Mouse (Mus musculus) hindbrain, embryonic 14.5 days (tissue): ENCODE measurements around the gene Mgl2. TPM values are rescaled to one million over a fixed set of nuclear protein-coding genes. Genes with fewer than 3 reads are reported as not detected.
A peak's percentile ranks its signal among the peaks of the same experiment; 100 is the strongest.
"Not testable (repeated sequence)": the region's sequence is repeated elsewhere in the genome, so short reads cannot be mapped to it uniquely, and the experiment has no call there.

Experiments
- ATAC-seq: fragments of 200-750 bp; cut with Nextera tagmentation; 2 replicates; pipeline ENCODE4 v1.8.0; 2017; ENCODE audit warnings: moderate number of reproducible peaks, mild to moderate bottlenecking, moderate TSS enrichment, moderate library complexity; ENCODE audit not compliant: low FRiP score
- DNase-seq: peaks from one replicate; pipeline ENCODE4 v3.0.0-alpha.2; 2015; ENCODE audit warnings: low spot score
- H3K27ac ChIP-seq: fragments of 300-500 bp; sonication (generic); 2 replicates; pipeline ENCODE4 v1.5.1; 2014; ENCODE audit warnings: mild to moderate bottlenecking, moderate library complexity
- H3K27me3 ChIP-seq: fragments of 300-500 bp; sonication (generic); 2 replicates; pipeline ENCODE4 v1.6.1; 2014; ENCODE audit warnings: mild to moderate bottlenecking, low read length, mixed read lengths; ENCODE audit not compliant: control insufficient read depth, insufficient read depth
- H3K36me3 ChIP-seq: fragments of 300-500 bp; sonication (generic); replicated peaks from 2 replicates; pipeline ENCODE4 v1.6.1; 2014; ENCODE audit not compliant: control insufficient read depth, insufficient read depth
- H3K4me1 ChIP-seq: fragments of 300-500 bp; sonication (generic); replicated peaks from 2 replicates; pipeline ENCODE4 v1.6.1; 2014; ENCODE audit warnings: antibody characterized with exemption, low read length, mixed read lengths; ENCODE audit not compliant: control insufficient read depth, insufficient read depth
- H3K4me2 ChIP-seq: fragments of 300-500 bp; sonication (generic); replicated peaks from 2 replicates; pipeline ENCODE4 v1.6.1; 2014; ENCODE audit warnings: mild to moderate bottlenecking, moderate library complexity
- H3K4me3 ChIP-seq: fragments of 300-500 bp; sonication (generic); replicated peaks from 2 replicates; pipeline ENCODE4 v1.5.1; 2014; ENCODE audit warnings: mild to moderate bottlenecking, low read length
- H3K9ac ChIP-seq: fragments of 300-500 bp; sonication (generic); 2 replicates; pipeline ENCODE4 v1.6.1; 2014
- H3K9me3 ChIP-seq: fragments of 300-500 bp; sonication (generic); 2 replicates; pipeline ENCODE4 v1.6.1; 2016; ENCODE audit warnings: low read length; ENCODE audit not compliant: control insufficient read depth
- WGBS: fragments of 180-500 bp; shearing (Covaris S2); extraction: QIAGEN DNeasy Blood & Tissue Kit; methylation state at CpG from one replicate; pipeline ENCODE4 v1.1.7; 2014; 5-methylcytosine and 5-hydroxymethylcytosine counted together
- polyA plus RNA-seq: library from polyadenylated mRNA; unstranded; fragments of >200 nt; fragmentation: Nextera tagmentation; extraction: Ambion mirVana; gene quantifications from 2 replicates; pipeline ENCODE4 v1.2.1, GENCODE M21; 2014

Mgl2 gene
- polyA plus RNA-seq, 1 experiment from 2014 or later, result 1.1 TPM

- Histone ChIP-seq H3K36me3 (no peaks in the 10 kb centered on the region), H3K27me3 (no peaks in the 10 kb centered on the region), H3K9me3 (no peaks in the 10 kb centered on the region), H3K4me2 (no peak overlapping the region), H3K27ac (no peak overlapping the region), H3K9ac (no peak overlapping the region), H3K4me1 (no peaks in the 10 kb centered on the region), H3K4me3 (no peak overlapping the region)
- ATAC-seq (no peak), DNase-seq (peak; percentile 38)
- 71% methylated on average over 3 of the region's 3 CpGs for WGBS
Measured at GRCm38 (mm10) chr11:70110146-70110545, 20.0 kb upstream of the Mgl2 start.

- no peaks in the 10 kb centered on the region for H3K4me1 ChIP-seq
- no peaks in the 10 kb centered on the region for H3K36me3 ChIP-seq
- no peaks in the 10 kb centered on the region for H3K27me3 ChIP-seq
- H3K9ac ChIP-seq, result no peak overlapping the region
- ATAC-seq (no peak), DNase-seq (no peak)
- H3K9me3 ChIP-seq, result 0 out of 2 replicates have a peak, but pooled peaks cover 3% of the 10 kb centered on the region
- H3K4me3 ChIP-seq, result no peak overlapping the region
- no peak overlapping the region for H3K4me2 ChIP-seq
- H3K27ac ChIP-seq, result no peak overlapping the region
- WGBS, result 69% methylated on average over 4 of the region's 4 CpGs
Measured at GRCm38 (mm10) chr11:70114562-70114961, 15.6 kb upstream of the Mgl2 start.

- 87% methylated on average over 3 of the region's 3 CpGs for WGBS
- Histone ChIP-seq H3K27ac (no peak overlapping the region), H3K4me3 (no peak overlapping the region), H3K4me1 (no peaks in the 10 kb centered on the region), H3K27me3 (no peaks in the 10 kb centered on the region), H3K4me2 (no peak overlapping the region), H3K9me3 (0 out of 2 replicates have a peak, but pooled peaks cover 5% of the 10 kb centered on the region), H3K9ac (no peak overlapping the region), H3K36me3 (no peaks in the 10 kb centered on the region)
- ATAC-seq (no peak), DNase-seq (no peak)
Measured at GRCm38 (mm10) chr11:70115901-70116300, 14.2 kb upstream of the Mgl2 start.

- not testable (repeated sequence) for H3K36me3 ChIP-seq, ATAC-seq, H3K4me2 ChIP-seq, H3K4me1 ChIP-seq, H3K27me3 ChIP-seq, H3K27ac ChIP-seq, H3K9ac ChIP-seq, H3K9me3 ChIP-seq, DNase-seq, H3K4me3 ChIP-seq
- WGBS, result 69% methylated on average over 3 of the region's 3 CpGs
Measured at GRCm38 (mm10) chr11:70135001-70135400, 4.9 kb downstream of the Mgl2 start.

- H3K27me3 ChIP-seq, H3K4me1 ChIP-seq, DNase-seq, H3K4me3 ChIP-seq, H3K36me3 ChIP-seq, H3K27ac ChIP-seq, H3K9ac ChIP-seq, H3K9me3 ChIP-seq, H3K4me2 ChIP-seq, ATAC-seq: not testable (repeated sequence)
- 90% methylated on average over 7 of the region's 8 CpGs for WGBS
Measured at GRCm38 (mm10) chr11:70135925-70136324, 5.8 kb downstream of the Mgl2 start.

GRCm38 (mm10) chr11:70139171-70139570 lies 9.0 kb downstream of the Mgl2 start:
- DNase-seq (no peak), ATAC-seq (no peak)
- no peak overlapping the region for H3K4me2 ChIP-seq
- no peaks in the 10 kb centered on the region for H3K36me3 ChIP-seq
- no peak overlapping the region for H3K4me3 ChIP-seq
- H3K4me1 ChIP-seq, result no peaks in the 10 kb centered on the region
- no peaks in the 10 kb centered on the region for H3K27me3 ChIP-seq
- no peak overlapping the region for H3K27ac ChIP-seq
- 84% methylated on average over 10 of the region's 10 CpGs for WGBS
- H3K9ac ChIP-seq, result no peak overlapping the region
- no peaks in the 10 kb centered on the region for H3K9me3 ChIP-seq

- 74% methylated on average over 3 of the region's 3 CpGs for WGBS
- no peak overlapping the region for H3K27ac ChIP-seq
- no peak overlapping the region for H3K4me3 ChIP-seq
- H3K36me3 ChIP-seq, result no peaks in the 10 kb centered on the region
- H3K4me1 ChIP-seq, result no peaks in the 10 kb centered on the region
- H3K9ac ChIP-seq, result no peak overlapping the region
- DNase-seq (no peak), ATAC-seq (no peak)
- no peaks in the 10 kb centered on the region for H3K9me3 ChIP-seq
- no peak overlapping the region for H3K4me2 ChIP-seq
- H3K27me3 ChIP-seq, result no peaks in the 10 kb centered on the region
Measured at GRCm38 (mm10) chr11:70151072-70151471, 20.9 kb downstream of the Mgl2 start.

GRCm38 (mm10) chr11:70155897-70156296 lies 25.8 kb downstream of the Mgl2 start, which contains the start of gene Clec10a:
Clec10a (plus strand) TSS chr11:70156197.
- H3K4me1 ChIP-seq, H3K36me3 ChIP-seq, H3K27me3 ChIP-seq, H3K27ac ChIP-seq, H3K4me3 ChIP-seq, H3K9ac ChIP-seq, ATAC-seq, H3K4me2 ChIP-seq, DNase-seq, H3K9me3 ChIP-seq: not testable (repeated sequence)
- WGBS, result no CpG with 5 or more reads among the region's 5 CpGs

GRCm38 (mm10) chr11:70162336-70162735 lies 32.2 kb downstream of the Mgl2 start:
- Histone ChIP-seq H3K9ac (no peak overlapping the region), H3K27ac (no peak overlapping the region), H3K27me3 (no peaks in the 10 kb centered on the region), H3K4me1 (no peaks in the 10 kb centered on the region), H3K9me3 (no peaks in the 10 kb centered on the region), H3K4me3 (no peak overlapping the region), H3K4me2 (no peak overlapping the region), H3K36me3 (no peaks in the 10 kb centered on the region)
- DNase-seq, result no peak
- ATAC-seq, result no peak
- WGBS, result 68% methylated on average over 3 of the region's 3 CpGs
